Mouse (Mus musculus): ENCODE results near the gene Olfr410.
A peak's percentile ranks its signal among the peaks of the same experiment; 100 is the strongest.

The Olfr410 gene

DNA sequence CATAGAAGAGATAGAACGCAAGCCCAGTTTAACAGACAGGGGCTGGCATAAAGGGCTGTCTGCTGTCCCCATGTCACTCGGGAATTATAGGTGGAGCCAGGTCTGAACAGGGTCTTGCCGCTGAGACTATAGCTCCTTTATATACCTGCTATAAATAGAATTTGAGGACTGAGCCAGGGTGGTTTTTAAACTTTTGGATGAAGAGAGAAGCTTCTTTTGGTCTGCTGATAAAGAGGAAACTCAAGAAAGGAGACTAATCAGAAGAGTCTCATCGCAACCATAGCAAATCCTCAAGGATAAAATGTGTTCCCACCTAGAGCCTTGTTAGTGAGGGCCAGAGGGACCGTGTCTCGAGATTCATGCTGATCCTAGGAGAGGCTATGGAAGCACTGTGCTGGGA is at the start of gene Olfr410:
Gene Olfr410 (minus strand): TSS at position 101 of the 400 bp plus-strand sequence.
- DNase-seq (ENCODE audit: low spot score in 2 of 2): no peak

DNA sequence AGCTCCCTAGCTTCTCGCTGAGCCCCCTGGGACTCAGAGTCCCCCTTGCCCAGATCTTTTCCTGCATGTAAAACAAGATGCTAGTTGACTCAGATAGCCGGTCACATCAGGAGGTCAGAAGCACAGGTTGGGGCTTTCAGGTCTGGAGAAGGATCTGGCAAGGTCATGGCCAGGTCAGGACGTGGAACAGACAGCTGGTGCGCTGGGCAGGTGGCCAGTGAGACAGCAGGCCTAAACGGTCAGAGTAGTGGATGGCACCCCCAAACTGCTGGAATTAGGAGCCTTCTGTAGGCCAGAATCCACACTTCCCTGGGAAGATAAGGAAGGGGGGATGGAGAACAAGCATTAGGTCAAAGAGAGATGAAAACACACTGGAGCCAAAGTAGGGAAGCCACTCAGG is 49.4 kb upstream of the Olfr410 start:
- no peak for DNase-seq (ENCODE audit: low spot score in 2 of 2)

DNA sequence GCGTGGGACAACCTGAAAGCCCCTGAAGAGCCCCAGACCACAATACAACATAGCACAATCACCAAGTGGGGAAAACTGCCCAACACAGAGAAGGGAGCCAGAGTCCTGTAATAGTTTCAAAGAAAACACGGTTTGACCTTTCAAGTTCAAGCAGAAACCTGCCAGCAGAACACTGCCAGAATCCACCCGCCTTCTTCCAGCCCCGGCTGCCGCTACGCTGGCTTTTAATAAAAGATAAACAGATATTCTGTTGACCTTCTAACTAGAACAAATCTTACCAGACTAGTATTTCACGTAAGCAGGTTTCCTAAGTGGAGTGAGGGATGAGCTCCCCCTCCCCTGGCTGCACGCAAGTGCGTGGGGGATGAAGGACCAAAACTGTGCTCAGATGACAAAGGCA is 47.8 kb upstream of the Olfr410 start:
- DNase-seq (ENCODE audit: low spot score in 2 of 2): no peak

DNA sequence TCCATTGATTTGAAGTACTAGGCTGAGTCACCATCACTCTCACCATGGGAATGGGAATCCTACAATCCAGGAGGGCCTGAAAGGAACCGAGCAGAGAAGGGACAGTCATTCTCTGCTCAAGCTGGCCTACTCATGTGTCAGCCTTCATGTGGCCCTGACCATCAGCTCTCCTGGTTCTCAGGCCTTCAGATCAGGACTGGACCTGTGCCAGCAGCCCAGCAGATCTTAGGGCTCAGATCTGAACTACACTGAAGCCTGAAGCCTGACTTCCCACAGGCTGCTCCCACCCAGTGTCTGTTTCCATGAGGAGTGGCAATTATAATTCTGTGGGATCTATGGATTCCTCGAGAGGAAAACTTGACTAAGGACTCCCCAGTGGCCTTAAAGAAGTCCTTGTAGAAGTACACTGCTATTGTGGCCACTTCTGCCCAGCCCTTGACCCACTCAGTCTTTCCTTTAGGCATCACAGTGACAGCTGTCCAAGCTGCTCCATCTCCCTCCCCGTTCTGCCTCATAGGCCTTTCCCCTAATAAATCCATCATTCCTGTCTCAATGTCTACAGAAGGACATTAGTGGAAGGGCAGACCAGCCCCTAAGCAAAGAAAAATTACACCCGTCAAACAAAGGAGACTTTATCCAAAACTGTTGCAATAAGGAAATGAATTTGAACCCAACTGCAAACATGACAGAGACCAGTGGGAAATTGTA is 41.5 kb upstream of the Olfr410 start:
- no peak for DNase-seq (ENCODE audit: low spot score in 2 of 2)

DNA sequence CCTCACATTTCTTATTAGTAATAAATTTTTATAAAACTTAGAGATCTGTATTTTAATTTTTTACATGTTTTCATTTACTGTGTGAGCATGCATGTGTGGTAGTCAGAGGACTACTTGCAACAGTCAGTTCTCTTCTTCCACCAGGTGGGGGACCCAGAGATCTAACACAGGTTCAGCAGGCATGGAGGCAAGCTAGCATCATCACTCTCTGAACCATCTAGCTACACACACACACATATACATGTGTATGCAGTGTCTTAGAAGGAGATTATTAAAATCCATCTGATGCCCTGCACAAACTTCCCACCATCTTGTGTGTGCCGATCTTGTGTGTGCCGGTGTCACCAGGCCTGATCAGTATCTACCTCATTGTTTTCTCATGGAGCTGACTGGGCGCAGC is 39.0 kb upstream of the Olfr410 start:
- DNase-seq (ENCODE audit: low spot score in 2 of 2): peak in 1 of 2 experiments; percentile 69

DNA sequence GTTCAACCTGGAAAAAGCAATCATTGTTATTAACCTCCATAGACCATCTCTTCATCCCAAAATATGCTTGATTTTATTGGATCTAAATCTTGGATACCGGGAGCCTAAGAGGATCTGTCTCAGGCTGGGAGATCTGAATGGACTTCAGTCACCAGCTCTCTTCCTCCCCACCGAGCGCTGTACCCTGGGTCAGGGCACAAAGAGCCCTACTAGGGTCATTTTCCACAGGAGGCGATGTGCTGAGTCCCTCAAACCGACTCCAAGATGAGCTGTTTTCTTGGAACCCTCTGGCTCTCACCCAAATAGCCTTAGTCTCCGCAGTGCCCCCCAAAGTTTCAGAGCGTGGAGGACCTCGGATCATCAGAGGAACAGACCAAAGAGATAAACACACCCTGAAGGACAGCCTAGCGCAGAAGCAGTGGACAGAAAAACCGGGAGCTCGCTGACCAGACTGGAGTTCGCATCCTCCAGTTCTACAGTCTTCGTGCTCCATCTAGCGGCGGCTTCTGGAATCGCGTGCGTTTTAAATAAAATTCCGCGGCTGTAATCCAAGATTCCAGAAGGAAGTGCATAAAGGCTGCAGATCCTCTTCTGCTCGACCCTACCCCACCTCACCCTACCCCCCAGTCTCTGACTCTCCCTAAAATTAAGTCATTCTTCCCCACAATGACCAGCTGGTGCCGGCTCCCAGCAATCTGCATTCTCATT is 33.7 kb upstream of the Olfr410 start:
- peak in 1 of 2 experiments; percentile 83 for DNase-seq (ENCODE audit: low spot score in 2 of 2)

DNA sequence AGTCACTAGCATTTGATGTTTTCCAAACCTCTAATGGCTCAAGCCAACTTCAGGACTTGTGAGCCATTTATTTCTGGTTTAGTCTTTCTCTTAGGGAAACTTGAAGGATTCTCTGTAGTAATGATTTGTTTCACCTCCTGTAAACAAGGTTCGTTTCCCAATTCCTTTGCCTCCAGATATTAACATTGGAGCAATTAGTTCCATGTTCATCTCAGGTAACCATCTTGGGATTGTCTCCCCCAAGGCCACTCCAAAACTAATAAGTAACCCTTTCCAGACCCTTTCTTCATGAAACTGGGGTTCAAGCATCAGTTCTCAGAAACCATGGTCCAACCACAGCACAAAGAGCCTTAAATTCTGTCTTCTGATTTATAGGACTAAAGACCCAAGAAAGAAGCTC is 23.9 kb upstream of the Olfr410 start, which contains the start of gene Olfr412:
Gene Olfr412 (plus strand): TSS at position 301 of the 400 bp plus-strand sequence.
- DNase-seq (ENCODE audit: low spot score in 2 of 2): no peak

DNA sequence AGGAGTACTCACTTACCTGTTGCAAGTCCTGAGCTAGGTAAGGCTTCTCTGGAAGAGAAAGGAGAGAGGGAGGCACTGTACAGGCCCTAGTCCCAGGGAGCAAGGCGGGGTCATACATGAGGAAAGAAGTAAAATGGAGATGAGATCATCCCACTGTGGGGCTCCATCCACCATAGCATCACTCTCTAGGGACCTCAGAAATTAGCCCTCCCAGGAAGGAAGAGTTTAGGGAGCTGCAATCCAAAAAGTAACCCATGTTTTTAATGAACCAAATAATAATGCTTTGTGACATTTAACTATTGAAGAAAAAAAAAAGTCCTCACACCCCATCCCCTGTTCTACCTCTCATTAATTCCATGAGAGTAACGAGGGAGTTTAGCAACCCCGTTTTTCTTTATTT is 14.7 kb upstream of the Olfr410 start, which contains the start of gene Olfr411:
Gene Olfr411 (minus strand): TSS at position 101 of the 400 bp plus-strand sequence.
- DNase-seq (ENCODE audit: low spot score in 2 of 2): no peak

DNA sequence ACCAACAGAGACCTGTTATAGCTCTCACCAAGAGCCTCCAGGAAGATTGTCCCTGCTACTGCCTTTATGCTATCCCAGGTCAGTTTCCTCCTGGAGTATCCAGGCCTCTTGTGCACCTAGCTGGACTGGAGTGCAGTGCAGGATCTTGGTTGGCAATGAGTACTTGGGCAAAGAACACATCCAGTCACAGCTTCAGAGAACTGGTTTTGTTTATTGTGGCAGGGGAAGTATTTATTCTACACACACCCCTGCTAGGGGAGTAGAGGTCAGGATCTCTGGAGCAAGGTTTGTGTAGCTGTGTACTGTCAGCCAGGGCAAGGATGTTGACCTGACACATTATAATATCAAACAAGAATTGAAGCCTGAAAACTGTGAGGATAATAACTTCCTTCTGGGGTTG is 9.1 kb downstream of the Olfr410 start:
- DNase-seq (ENCODE audit: low spot score in 2 of 2): no peak

DNA sequence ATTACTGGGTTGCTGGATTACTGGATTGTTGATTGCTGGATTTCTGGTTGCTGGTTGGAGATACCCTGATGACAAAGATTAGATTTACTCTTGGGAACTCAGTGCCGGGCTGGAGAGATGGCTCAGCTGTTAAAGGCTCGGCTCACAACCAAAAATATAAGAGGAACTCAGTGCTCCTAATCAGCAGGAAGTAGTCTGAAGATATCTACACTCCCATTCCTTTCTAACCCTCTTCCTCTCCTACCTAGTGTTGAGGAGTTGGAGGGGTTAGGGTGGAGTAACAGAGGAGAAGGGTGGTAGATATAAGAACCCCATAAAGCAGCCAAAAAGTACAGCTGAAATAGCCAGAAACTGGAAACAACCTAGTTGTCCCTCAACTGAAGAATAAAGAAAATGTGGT is 11.8 kb downstream of the Olfr410 start:
- DNase-seq (ENCODE audit: low spot score in 2 of 2): no peak

DNA sequence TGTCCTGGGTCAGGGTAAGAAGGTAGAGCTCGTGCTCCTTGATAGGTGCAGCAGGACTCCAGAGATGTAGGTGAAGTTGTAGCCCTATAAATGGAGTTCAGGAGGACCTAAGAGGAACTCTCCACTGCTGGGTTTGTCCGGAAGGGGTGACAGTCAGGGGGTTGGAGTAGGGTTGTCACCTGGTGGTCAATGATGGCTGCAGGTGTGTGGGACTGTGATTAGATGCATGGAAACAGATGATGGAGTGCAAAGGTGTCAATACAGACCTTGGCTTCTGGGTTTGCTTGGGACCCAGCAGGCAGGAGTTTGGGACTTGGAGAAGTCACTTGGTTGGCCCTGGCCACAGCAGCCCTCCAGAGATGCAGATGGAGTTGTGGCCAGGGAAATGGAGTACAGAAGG is 50.6 kb downstream of the Olfr410 start:
- DNase-seq (ENCODE audit: low spot score in 2 of 2): no peak

DNA sequence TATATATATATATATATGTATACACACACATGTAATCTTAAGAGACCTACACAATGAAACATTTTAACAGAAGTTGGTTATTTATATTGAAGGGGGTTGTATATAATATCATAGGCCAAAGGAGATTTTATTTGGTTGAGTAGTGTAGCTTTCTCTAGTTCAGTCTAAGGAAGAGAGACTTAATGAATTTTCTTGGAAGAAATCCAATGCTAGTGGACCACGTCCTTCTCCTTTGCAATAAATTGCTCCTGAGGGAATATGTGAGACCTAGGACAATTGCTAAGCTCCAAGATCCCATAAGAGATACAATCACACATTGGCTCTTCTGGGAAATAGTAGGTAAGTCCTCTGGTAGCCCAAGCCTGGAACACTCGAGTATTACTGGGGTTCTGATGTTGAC is 54.4 kb downstream of the Olfr410 start, which contains the start of gene Olfr59:
Gene Olfr59 (plus strand): TSS at position 301 of the 400 bp plus-strand sequence.
- no peak for DNase-seq (ENCODE audit: low spot score in 2 of 2)
